8 mouse cellular contexts compared by ENCODE assay signal in genomic region chr12:40477621-40478452, GRCm38 (mm10).
DNase-seq lines count a peak whose midpoint lies in the region.

No protein-coding gene starts in this region.

- peak; percentile 63 for DNase-seq in embryo, embryonic 10 days (ENCODE audit: low spot score)
- no peak for DNase-seq in embryo, embryonic 9.5 days (ENCODE audit: extremely low spot score)
- DNase-seq in retina, postnatal 1 day: peak; percentile 58
- DNase-seq in retina, embryonic 14.5 days (ENCODE audit: low spot score): no peak
- peak; percentile 23 to 68 for DNase-seq in kidney, postnatal 36 days
- no peak for DNase-seq in thymus, postnatal 10 days (ENCODE audit: low spot score in 2 of 2)
- no peak for DNase-seq in natural killer cell, adult 2 months (ENCODE audit: low spot score in 2 of 2)
- no peak for DNase-seq in left cerebral cortex, adult 9 months (ENCODE audit: low spot score in 2 of 2)

Comparison
In these comparisons a context has a peak if more than half of its experiments do, and no peak if none do; other contexts are left out.
1. DNase-seq: peak in embryo, embryonic 10 days (single experiment), retina, postnatal 1 day (single experiment) and kidney, postnatal 36 days (2 of 2); none in embryo, embryonic 9.5 days (single experiment), retina, embryonic 14.5 days (single experiment), thymus, postnatal 10 days (0 of 2), natural killer cell, adult 2 months (0 of 2) and left cerebral cortex, adult 9 months (0 of 2).